Mouse (Mus musculus): ENCODE measurements around the gene Chml. TPM values are rescaled to one million over a fixed set of nuclear protein-coding genes. Genes with fewer than 3 reads are reported as not detected.

Gene Chml
- total RNA-seq (2023), result 7.3 to 10.5 TPM (median 9.5 TPM) in 4 replicates

GRCm38 (mm10) chr1:175692246-175692996 lies at the start of gene Chml, which contains the start of gene Opn3:
Chml (minus strand) TSS chr1:175692901.
Opn3 (minus strand) TSS chr1:175692776.

GRCm38 (mm10) chr1:175698293-175698692 lies 5.6 kb upstream of the Chml start, which contains the start of gene Wdr64:
Wdr64 (plus strand) TSS chr1:175698593.

Other genes starting within 250 kb of the Chml start
- gene Rgs7, start 200.4 kb downstream of the Chml start, total RNA-seq (2023), result not detected in 4 replicates
- gene Kmo, start 72.5 kb downstream of the Chml start, total RNA-seq (2023), result 106 to 120 TPM (median 113 TPM) in 4 replicates
- gene Fh1, start 67.3 kb downstream of the Chml start, total RNA-seq (2023), result 45.6 to 61.2 TPM (median 60.6 TPM) in 4 replicates
- 1.7 to 3.3 TPM (median 2.1 TPM) in 4 replicates for gene Opn3, start 125 bp downstream of the Chml start, total RNA-seq (2023)
- gene Wdr64, start 5.7 kb upstream of the Chml start, total RNA-seq (2023), result not detected in 4 replicates
- gene Exo1, start 187.7 kb upstream of the Chml start, total RNA-seq (2023), result 3.2 to 5.2 TPM (median 4.0 TPM) in 4 replicates
- gene Gm38100, start 227.4 kb upstream of the Chml start, total RNA-seq (2023), result not detected in 4 replicates